Mouse (Mus musculus) E14TG2a.4 (cell line): ENCODE data around the gene Hacl1.

Experiments used
- CTCF ChIP-seq: conservative IDR thresholded peaks from 2 replicates; pipeline ENCODE4 v1.5.1; 2014; ENCODE audit warnings: low read length
- NANOG ChIP-seq: IDR thresholded peaks from 2 replicates; pipeline ENCODE4 v1.6.1; 2014; ENCODE audit warnings: borderline replicate concordance, low read length, mixed read lengths
- POU5F1 ChIP-seq: IDR thresholded peaks from 2 replicates; pipeline ENCODE4 v1.6.1; 2014; ENCODE audit warnings: low read length, borderline replicate concordance

DNA sequence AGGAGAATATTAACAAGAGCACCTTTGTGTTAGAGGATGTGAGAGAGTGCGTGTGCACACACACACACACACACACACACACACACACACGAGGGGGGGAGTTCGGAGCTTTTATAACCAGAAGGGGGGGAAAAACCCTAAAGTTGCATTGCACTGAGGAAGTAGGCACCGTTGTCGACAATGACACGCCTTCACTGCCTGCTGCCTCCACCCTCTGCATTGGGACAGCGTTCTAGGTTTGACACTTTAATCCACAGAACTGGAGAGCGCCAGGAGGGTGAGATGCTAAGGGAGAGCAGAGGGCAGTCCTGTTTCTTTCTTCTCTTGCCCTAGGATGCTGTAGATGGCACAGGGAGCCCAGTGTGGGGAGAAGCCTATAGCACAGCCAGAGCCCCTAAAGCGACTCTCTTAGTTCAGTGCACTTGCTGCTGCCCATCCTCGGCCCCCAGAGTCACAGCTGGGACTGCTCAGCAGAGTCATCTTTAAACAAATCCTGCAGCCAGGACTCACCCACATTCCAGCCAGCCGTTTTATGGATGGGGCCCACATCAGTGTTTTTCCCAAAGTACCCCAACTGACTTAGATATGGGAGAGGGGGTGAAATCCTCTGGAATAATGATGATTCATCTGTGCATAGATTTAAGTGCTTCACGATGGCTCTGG lies 23.9 kb upstream of the Hacl1 start:
- TF ChIP-seq CTCF, result no peak
- TF ChIP-seq POU5F1, result no peak
- no peak for TF ChIP-seq NANOG
